Mouse (Mus musculus): ENCODE data around the gene Zdhhc22.

DNA sequence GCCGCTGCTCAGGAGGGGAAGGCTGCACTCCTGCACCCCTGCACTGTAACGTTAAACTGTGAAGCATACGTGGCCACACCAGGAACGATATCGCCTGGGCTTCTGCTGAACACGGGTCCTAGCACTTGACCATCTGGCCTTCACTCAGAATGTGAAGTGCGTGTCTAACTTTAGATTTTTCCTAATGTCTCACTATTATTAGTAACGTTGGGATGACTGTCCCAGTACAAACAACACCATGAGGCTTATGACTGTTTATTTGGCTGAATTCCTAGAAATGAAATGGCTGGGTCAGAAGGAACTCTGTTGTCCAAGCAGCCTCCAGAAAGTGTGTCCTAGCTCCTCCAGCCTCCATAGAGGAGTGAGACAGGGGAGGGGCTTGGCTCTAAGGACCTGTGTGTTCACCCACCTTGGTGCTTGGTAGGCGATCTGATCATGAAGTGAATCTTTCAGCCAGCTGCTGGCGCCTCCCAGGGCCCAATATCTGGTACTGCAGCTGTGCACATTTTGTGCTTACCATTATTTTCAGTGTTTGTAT is 9.1 kb upstream of the Zdhhc22 start:
- TF ChIP-seq CTCF (IDR thresholded peaks at IDR 0.05; ENCODE audit: low read depth, low read length): peak; percentile 58
- no peak for TF ChIP-seq POLR2A (IDR thresholded peaks at IDR 0.05; ENCODE audit: insufficient read depth, low read length)
